Mouse (Mus musculus) gastrocnemius, adult 2 months (tissue): ENCODE data around the gene Foxred1. TPM values are rescaled to one million over a fixed set of nuclear protein-coding genes. Genes with fewer than 3 reads are reported as not detected.

ENCODE experiments used
- DNase-seq: peaks from one replicate; pipeline ENCODE4 v3.0.0; 2022
- H3K27ac ChIP-seq: fragments of 200-600 bp; 2 replicates; pipeline ENCODE4 v1.8.1; 2022; ENCODE audit warnings: mild to moderate bottlenecking
- H3K4me3 ChIP-seq: fragments of 200-600 bp; 2 replicates; pipeline ENCODE4 v1.8.1; 2022; ENCODE audit warnings: mild to moderate bottlenecking, moderate library complexity
- CTCF ChIP-seq: fragments of 200-600 bp; IDR thresholded peaks from 2 replicates; pipeline ENCODE4 v1.8.1; 2022; ENCODE audit warnings: antibody characterized with exemption, mild to moderate bottlenecking, moderate library complexity
- intact Hi-C: fragments of 180-260 bp; cut with DNase I; formaldehyde crosslinking; loops from one replicate; pipeline ENCODE4 v1.15.1; 2025
- total RNA-seq, 2 experiments: library from RNA; stranded (reverse); gene quantifications; 2 replicates each; pipeline ENCODE4 v1.2.3; 2021

Foxred1 gene
- total RNA-seq, 2 experiments from 2014 or later, result 17.6 to 20.3 TPM

DNA sequence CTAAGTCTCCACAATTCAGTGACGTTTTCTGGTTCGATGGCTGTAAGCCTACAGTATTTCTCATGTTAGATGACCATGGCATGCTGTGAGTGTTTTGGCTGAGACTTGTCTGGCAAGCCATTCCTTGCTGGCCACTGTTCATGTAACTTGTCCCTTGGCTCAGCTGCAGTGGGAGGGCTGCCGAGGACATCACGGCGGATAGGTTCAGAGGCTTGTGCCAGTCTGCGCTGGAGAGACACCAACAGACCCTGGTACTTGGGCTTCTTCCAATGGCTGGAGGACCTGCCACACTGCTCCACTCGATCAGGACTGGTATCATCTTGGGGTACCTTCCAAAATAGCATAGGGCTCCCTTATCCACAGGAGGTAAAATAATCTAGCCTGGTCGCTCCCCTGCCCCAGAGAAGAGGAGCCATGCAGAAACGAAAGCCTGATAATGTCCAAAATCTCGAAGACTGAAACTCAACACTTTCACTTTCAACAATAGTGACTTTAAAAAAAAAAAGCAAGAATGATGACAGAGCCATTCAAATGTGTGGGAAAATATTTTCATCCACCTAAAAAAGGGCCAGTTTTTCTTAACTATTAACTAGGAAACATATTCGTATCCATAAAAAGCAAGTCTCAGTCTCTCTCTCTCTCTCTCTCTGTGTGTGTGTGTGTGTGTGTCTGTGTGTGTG is 47.7 kb downstream of the Foxred1 start:
- Histone ChIP-seq H3K27ac (peak overlapping the region; percentile 73), H3K4me3 (peak overlapping the region; percentile 70)
- intact Hi-C loops, result loop anchor here (5.0 to 10.0 kb wide), 2 partner anchors 46 to 668 kb away; partner anchors contain the start of gene St3gal4
- peak; percentile 90 for DNase-seq
- TF ChIP-seq CTCF, result no peak

DNA sequence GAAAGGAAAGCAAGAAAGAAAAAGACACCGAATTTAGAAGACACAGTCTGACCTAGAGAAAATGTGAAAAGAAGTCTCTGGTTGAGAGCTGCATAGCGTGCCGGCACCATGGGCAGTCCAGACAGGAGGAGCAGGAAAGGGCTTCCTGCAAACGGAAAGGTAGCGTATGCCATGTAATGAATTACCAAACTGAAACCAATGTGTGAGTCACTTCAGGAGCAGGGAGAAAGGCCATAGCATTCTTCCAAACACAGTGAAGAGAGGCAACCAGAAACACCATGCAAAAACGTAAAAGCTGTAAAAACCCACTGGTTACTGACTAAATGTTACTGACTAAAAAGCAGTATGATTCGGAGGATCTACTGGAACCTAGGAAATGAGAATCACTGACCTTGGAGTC is 49.1 kb downstream of the Foxred1 start:
- peak overlapping the region; percentile 40; the same call in 1 of the 2 replicates for H3K27ac ChIP-seq
- no peak for DNase-seq
- H3K4me3 ChIP-seq, result no peak overlapping the region
- no peak for TF ChIP-seq CTCF
- intact Hi-C loops, result loop anchor here (5.0 to 10.0 kb wide), 2 partner anchors 44 to 667 kb away; partner anchors contain the start of gene St3gal4

DNA sequence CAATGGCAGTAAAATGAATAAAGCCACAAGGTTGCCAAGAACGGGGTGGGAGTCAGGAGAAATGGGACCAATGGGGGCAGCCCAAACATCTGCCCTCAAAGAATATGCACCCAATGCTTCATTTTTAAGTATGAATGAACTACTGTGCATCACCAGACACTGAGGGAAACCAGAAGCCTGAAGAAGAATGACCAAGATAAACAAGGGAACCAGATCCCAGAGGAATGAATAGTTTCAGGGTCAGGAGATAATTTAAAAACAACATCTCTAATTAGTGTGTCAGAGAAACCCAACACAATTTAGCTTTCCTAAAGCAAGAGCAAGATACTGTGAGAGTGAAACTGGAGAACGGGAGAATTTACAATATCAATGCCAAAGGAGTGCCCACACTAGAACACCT is 50.2 kb downstream of the Foxred1 start:
- no peak for TF ChIP-seq CTCF
- H3K27ac ChIP-seq, result no peak overlapping the region
- DNase-seq, result no peak
- no peak overlapping the region for H3K4me3 ChIP-seq
- intact Hi-C loops, result loop anchor here (5.0 to 10.0 kb wide), 2 partner anchors 43 to 666 kb away; partner anchors contain the start of gene St3gal4

DNA sequence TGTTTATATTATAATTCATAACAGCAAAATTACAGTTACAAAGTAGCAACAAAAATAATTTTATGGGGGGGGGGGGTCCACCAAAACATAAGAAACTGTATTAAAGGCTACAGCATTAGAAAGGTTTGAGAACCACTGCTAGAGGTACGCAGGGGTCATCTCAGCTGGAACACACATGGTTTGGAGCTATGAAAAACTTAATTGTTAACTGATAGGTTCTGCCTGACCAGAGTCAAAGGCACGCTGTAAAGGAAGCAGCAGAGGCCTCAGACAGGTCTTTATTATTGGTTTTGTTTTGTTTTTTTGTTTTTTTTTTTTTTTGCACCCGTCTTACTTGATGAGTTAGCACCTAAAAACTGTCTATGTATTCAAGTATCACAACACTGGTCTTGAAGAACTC is 52.4 kb downstream of the Foxred1 start:
- no peak for TF ChIP-seq CTCF
- no peak for DNase-seq
- intact Hi-C loops, result no loop called here
- Histone ChIP-seq H3K4me3 (no peak overlapping the region), H3K27ac (no peak overlapping the region)

DNA sequence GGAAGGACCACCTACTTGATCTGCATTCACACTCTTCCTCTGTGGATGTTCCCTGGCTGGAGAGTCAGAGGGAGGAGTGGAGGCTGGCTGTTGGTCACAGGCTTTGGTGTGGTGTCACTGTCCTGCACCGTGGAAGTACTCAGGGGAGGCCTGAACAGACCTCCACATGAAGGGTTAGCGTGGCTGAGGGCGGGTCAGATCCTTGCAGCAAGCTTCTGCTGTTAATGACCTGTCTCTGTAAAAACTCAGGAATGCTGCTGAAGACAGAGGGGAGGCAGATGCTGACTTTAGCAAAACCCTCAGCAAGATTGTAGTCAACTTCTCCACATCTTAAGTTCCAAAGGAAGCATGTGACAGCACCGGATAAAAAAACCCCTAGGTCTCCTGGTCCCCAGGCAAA is 54.0 kb downstream of the Foxred1 start:
- H3K27ac ChIP-seq, result peak overlapping the region; percentile 63
- TF ChIP-seq CTCF, result no peak
- DNase-seq, result no peak
- intact Hi-C loops, result no loop called here
- H3K4me3 ChIP-seq, result no peak overlapping the region

DNA sequence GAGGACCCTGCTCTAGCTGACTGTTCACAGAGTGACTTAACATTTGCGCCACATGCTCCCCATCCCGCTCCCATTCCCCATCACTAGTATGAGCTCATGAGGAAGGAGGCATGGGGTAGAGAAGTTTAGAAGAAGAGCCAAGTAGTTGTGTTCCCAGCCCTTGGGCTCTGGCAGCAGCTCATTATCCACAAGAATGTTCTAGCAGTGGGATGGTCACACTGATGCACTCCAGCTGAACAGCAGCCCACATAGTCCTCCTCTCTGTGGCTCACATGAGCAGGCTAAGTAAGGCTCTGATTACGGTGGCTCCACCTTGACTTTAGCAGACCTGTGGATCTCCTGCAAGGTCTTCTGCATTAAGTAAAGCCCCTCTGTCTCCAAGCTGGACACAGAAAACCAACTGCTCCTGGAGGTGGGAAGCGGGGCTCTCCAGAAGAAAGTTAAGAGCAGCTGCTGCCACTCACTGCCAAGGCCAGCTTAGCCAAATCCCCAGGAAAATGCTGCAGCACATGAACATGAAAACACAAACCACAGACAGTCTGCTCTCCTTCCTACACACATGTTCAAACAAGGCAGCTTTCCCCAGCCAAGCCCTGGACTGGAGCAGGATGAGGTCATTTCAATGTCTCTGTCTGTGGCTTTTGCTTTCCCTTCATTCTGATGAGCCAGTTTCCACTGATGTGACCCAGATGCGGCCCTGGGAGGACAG is 54.7 kb downstream of the Foxred1 start:
- no peak for TF ChIP-seq CTCF
- peak; percentile 63 for DNase-seq
- peak overlapping the region; percentile 73 for H3K27ac ChIP-seq
- no peak overlapping the region for H3K4me3 ChIP-seq
- intact Hi-C loops, result no loop called here

Other genes with a start within 250 kb of the Foxred1 start
- gene St3gal4, start 91.8 kb downstream of the Foxred1 start, total RNA-seq, result 1 to 10 TPM; 4.2 to 4.3 TPM
- 1 to 10 TPM; 7.7 to 8.4 TPM for gene Dcps, start 35.0 kb downstream of the Foxred1 start, total RNA-seq
- gene Srpr, start 10.9 kb downstream of the Foxred1 start, total RNA-seq, result 100 to 1,000 TPM; 222 to 262 TPM
- gene Tirap, start 10.8 kb downstream of the Foxred1 start, total RNA-seq, result 10 to 100 TPM; 29.1 to 42.0 TPM
- gene Fam118b, start 56.8 kb upstream of the Foxred1 start, total RNA-seq, result 10 to 100 TPM; 24.3 to 29.8 TPM
- 1 to 10 TPM; 6.8 to 7.5 TPM for gene Rpusd4, start 56.8 kb upstream of the Foxred1 start, total RNA-seq
- 10 to 100 TPM; 12.4 to 12.9 TPM for gene Cdon, start 210.1 kb upstream of the Foxred1 start, total RNA-seq